Mouse (Mus musculus): ENCODE measurements around the gene Fgfr2. TPM values are rescaled to one million over a fixed set of nuclear protein-coding genes. Genes with fewer than 3 reads are reported as not detected.

Fgfr2 gene
- polyA plus RNA-seq, 1 experiment from 2014 or later = 24.9 TPM

GRCm38 (mm10) chr7:132067951-132068350, 1055.2 kb downstream of the Fgfr2 start:
- Histone ChIP-seq H3K4me3 (ENCODE audit: low read depth, low read length) (no peak overlapping the region), H3K4me2 (no peak overlapping the region), H3K27me3 (ENCODE audit: control insufficient read depth, insufficient read depth, low read length) (peaks cover 3% of the 10 kb centered on the region; the same call in 1 of the 2 replicates), H3K36me3 (ENCODE audit: control insufficient read depth, insufficient read depth, low read length) (no peaks in the 10 kb centered on the region), H3K9ac (ENCODE audit: low read depth, low read length) (no peak overlapping the region), H3K4me1 (ENCODE audit: control insufficient read depth, insufficient read depth, low read length) (no peaks in the 10 kb centered on the region), H3K9me3 (replicated peaks; ENCODE audit: control insufficient read depth, low read length) (no peaks in the 10 kb centered on the region), H3K27ac (ENCODE audit: low read depth, low read length) (no peak overlapping the region)
- 54% methylated on average over 5 of the region's 5 CpGs for WGBS (ENCODE audit: insufficient replicate concordance)
- no peak for ATAC-seq (replicated peaks; ENCODE audit: insufficient number of reproducible peaks, low FRiP score, low TSS enrichment)

DNA sequence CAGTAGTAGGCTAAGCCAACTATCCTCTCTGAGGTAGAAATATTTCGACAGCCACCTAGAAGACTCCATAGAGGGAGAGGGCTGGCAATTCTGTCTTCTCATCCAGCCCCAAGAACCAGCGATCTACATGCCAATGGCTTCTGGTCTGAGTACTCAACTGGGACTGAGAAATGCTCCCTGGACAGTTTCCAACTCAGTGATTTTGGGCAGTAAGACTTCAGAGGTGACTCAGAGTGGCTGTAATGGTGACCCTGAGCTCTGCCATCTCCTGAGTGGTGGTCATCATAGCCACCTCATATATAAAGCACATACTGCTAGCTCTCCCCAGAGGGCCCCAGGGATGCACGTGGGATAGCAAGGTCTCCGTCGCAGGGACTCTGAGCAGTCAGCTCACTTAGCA, 1055.6 kb downstream of the Fgfr2 start:
- H3K9ac ChIP-seq (ENCODE audit: low read depth, low read length) = no peak overlapping the region
- H3K27ac ChIP-seq (ENCODE audit: low read depth, low read length) = no peak overlapping the region
- no peaks in the 10 kb centered on the region for H3K9me3 ChIP-seq (replicated peaks; ENCODE audit: control insufficient read depth, low read length)
- no peak overlapping the region for H3K4me2 ChIP-seq
- H3K27me3 ChIP-seq (ENCODE audit: control insufficient read depth, insufficient read depth, low read length) = peaks cover 3% of the 10 kb centered on the region; the same call in 1 of the 2 replicates
- WGBS (ENCODE audit: insufficient replicate concordance) = 80% methylated on average over 5 of the region's 5 CpGs
- no peak overlapping the region for H3K4me3 ChIP-seq (ENCODE audit: low read depth, low read length)
- H3K36me3 ChIP-seq (ENCODE audit: control insufficient read depth, insufficient read depth, low read length) = no peaks in the 10 kb centered on the region
- no peaks in the 10 kb centered on the region for H3K4me1 ChIP-seq (ENCODE audit: control insufficient read depth, insufficient read depth, low read length)
- ATAC-seq (replicated peaks; ENCODE audit: insufficient number of reproducible peaks, low FRiP score, low TSS enrichment) = no peak

GRCm38 (mm10) chr7:132060116-132060515, 1063.0 kb downstream of the Fgfr2 start:
- Histone ChIP-seq H3K27ac (ENCODE audit: low read depth, low read length) (no peak overlapping the region), H3K4me1 (ENCODE audit: control insufficient read depth, insufficient read depth, low read length) (no peaks in the 10 kb centered on the region), H3K27me3 (ENCODE audit: control insufficient read depth, insufficient read depth, low read length) (0 out of 2 replicates have a peak, but pooled peaks cover 3% of the 10 kb centered on the region), H3K9me3 (replicated peaks; ENCODE audit: control insufficient read depth, low read length) (no peaks in the 10 kb centered on the region), H3K9ac (ENCODE audit: low read depth, low read length) (no peak overlapping the region), H3K4me3 (ENCODE audit: low read depth, low read length) (no peak overlapping the region), H3K4me2 (no peak overlapping the region), H3K36me3 (ENCODE audit: control insufficient read depth, insufficient read depth, low read length) (no peaks in the 10 kb centered on the region)
- WGBS (ENCODE audit: insufficient replicate concordance) = 72% methylated on average over 7 of the region's 7 CpGs
- ATAC-seq (replicated peaks; ENCODE audit: insufficient number of reproducible peaks, low FRiP score, low TSS enrichment) = no peak

DNA sequence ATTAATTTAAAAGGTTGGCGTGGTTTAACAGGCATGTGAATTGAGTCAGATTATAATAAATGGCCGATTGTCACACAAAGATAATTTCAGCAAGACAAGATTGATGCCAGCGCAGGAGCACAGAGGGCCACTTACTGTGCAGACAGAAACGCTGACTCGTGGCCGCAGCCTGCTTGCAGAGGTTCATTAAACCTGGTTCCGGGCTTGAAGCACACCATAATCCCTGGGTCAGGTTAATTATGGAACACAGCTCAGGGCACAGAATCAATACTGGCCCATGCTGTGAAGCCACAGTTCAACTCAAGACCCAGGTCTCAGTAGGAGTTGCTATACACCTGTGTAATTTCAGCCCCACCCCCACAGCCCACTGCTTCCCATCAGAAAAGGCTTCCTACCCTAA, 1066.6 kb downstream of the Fgfr2 start:
- Histone ChIP-seq H3K4me2 (no peak overlapping the region), H3K4me3 (ENCODE audit: low read depth, low read length) (no peak overlapping the region), H3K36me3 (ENCODE audit: control insufficient read depth, insufficient read depth, low read length) (no peaks in the 10 kb centered on the region), H3K4me1 (ENCODE audit: control insufficient read depth, insufficient read depth, low read length) (no peaks in the 10 kb centered on the region), H3K27ac (ENCODE audit: low read depth, low read length) (no peak overlapping the region), H3K27me3 (ENCODE audit: control insufficient read depth, insufficient read depth, low read length) (0 out of 2 replicates have a peak, but pooled peaks cover under 1% of the 10 kb centered on the region), H3K9me3 (replicated peaks; ENCODE audit: control insufficient read depth, low read length) (no peaks in the 10 kb centered on the region), H3K9ac (ENCODE audit: low read depth, low read length) (no peak overlapping the region)
- WGBS (ENCODE audit: insufficient replicate concordance) = 74% methylated on average over 7 of the region's 7 CpGs
- no peak for ATAC-seq (replicated peaks; ENCODE audit: insufficient number of reproducible peaks, low FRiP score, low TSS enrichment)

GRCm38 (mm10) chr7:132046662-132047061, 1076.5 kb downstream of the Fgfr2 start:
- no peak overlapping the region for H3K27ac ChIP-seq (ENCODE audit: low read depth, low read length)
- H3K4me3 ChIP-seq (ENCODE audit: low read depth, low read length) = no peak overlapping the region
- no peak overlapping the region for H3K9ac ChIP-seq (ENCODE audit: low read depth, low read length)
- H3K36me3 ChIP-seq (ENCODE audit: control insufficient read depth, insufficient read depth, low read length) = no peaks in the 10 kb centered on the region
- ATAC-seq (replicated peaks; ENCODE audit: insufficient number of reproducible peaks, low FRiP score, low TSS enrichment) = no peak
- no peaks in the 10 kb centered on the region for H3K9me3 ChIP-seq (replicated peaks; ENCODE audit: control insufficient read depth, low read length)
- 64% methylated on average over 4 of the region's 4 CpGs for WGBS (ENCODE audit: insufficient replicate concordance)
- 0 out of 2 replicates have a peak, but pooled peaks cover 3% of the 10 kb centered on the region for H3K27me3 ChIP-seq (ENCODE audit: control insufficient read depth, insufficient read depth, low read length)
- H3K4me2 ChIP-seq = no peak overlapping the region
- H3K4me1 ChIP-seq (ENCODE audit: control insufficient read depth, insufficient read depth, low read length) = no peaks in the 10 kb centered on the region

DNA sequence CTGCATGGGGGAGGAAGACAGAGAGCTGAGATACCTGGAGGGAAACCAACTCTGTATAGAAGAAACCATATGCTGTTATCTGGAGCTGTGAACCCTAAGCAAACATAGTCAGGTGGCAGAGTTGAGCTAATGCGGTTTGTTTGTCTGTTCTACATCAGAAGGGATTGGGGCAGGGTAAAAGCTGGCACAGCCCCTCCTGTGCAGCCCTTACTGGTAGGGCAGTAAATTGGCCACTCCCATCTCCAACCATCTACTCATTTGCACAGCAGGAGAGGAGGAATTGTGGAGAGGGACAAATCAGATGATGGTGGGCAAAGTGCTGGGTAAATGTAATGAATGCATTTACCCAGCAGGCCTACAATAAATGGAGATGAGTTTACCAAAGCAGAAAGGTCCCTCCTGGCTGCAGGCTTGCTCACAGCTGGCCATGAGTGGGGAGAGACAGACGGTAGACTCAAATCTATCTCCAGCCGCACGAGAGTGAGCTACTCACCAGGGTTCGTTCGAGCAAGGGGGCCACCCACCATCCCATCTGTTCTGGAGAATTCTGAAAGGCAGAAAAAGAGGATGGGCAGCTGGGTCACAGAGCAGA, 1091.1 kb downstream of the Fgfr2 start:
- Histone ChIP-seq H3K4me1 (ENCODE audit: control insufficient read depth, insufficient read depth, low read length) (no peaks in the 10 kb centered on the region), H3K9ac (ENCODE audit: low read depth, low read length) (no peak overlapping the region), H3K36me3 (ENCODE audit: control insufficient read depth, insufficient read depth, low read length) (no peaks in the 10 kb centered on the region), H3K9me3 (replicated peaks; ENCODE audit: control insufficient read depth, low read length) (no peaks in the 10 kb centered on the region), H3K4me3 (ENCODE audit: low read depth, low read length) (no peak overlapping the region), H3K4me2 (no peak overlapping the region), H3K27me3 (ENCODE audit: control insufficient read depth, insufficient read depth, low read length) (peaks cover 2% of the 10 kb centered on the region; the same call in 1 of the 2 replicates), H3K27ac (ENCODE audit: low read depth, low read length) (no peak overlapping the region)
- no peak for ATAC-seq (replicated peaks; ENCODE audit: insufficient number of reproducible peaks, low FRiP score, low TSS enrichment)
- WGBS (ENCODE audit: insufficient replicate concordance) = 52% methylated on average over 6 of the region's 6 CpGs

GRCm38 (mm10) chr7:132026671-132027070, 1096.5 kb downstream of the Fgfr2 start:
- Histone ChIP-seq H3K27me3 (ENCODE audit: control insufficient read depth, insufficient read depth, low read length) (no peaks in the 10 kb centered on the region), H3K27ac (ENCODE audit: low read depth, low read length) (no peak overlapping the region), H3K4me1 (ENCODE audit: control insufficient read depth, insufficient read depth, low read length) (no peaks in the 10 kb centered on the region), H3K9me3 (replicated peaks; ENCODE audit: control insufficient read depth, low read length) (no peaks in the 10 kb centered on the region), H3K9ac (ENCODE audit: low read depth, low read length) (no peak overlapping the region), H3K4me2 (no peak overlapping the region), H3K4me3 (ENCODE audit: low read depth, low read length) (no peak overlapping the region), H3K36me3 (ENCODE audit: control insufficient read depth, insufficient read depth, low read length) (no peaks in the 10 kb centered on the region)
- WGBS (ENCODE audit: insufficient replicate concordance) = 51% methylated on average over 6 of the region's 6 CpGs
- no peak for ATAC-seq (replicated peaks; ENCODE audit: insufficient number of reproducible peaks, low FRiP score, low TSS enrichment)

DNA sequence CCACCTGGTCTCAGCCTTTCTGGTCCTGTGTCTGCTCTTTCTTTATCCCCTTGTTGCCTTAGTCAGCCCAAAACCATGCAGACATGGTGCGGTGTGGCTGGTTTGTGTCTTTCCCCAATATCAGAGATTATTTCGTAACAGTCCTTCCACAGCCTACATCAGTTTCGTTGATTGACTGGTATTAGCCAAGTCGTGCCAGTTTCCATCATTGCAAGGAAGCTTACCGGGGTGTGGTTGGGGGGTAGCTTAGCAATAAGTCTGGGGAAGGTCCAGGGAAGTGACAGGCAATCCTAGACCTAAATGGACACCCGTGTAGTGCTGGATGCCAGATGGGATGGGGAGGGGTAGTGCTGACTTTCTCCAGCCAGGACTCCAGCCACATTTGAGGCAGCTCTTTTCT, 1097.6 kb downstream of the Fgfr2 start:
- no peaks in the 10 kb centered on the region for H3K27me3 ChIP-seq (ENCODE audit: control insufficient read depth, insufficient read depth, low read length)
- H3K9me3 ChIP-seq (replicated peaks; ENCODE audit: control insufficient read depth, low read length) = no peaks in the 10 kb centered on the region
- no peak overlapping the region for H3K27ac ChIP-seq (ENCODE audit: low read depth, low read length)
- ATAC-seq (replicated peaks; ENCODE audit: insufficient number of reproducible peaks, low FRiP score, low TSS enrichment) = no peak
- no peaks in the 10 kb centered on the region for H3K4me1 ChIP-seq (ENCODE audit: control insufficient read depth, insufficient read depth, low read length)
- WGBS (ENCODE audit: insufficient replicate concordance) = 51% methylated on average over 6 of the region's 6 CpGs
- no peaks in the 10 kb centered on the region for H3K36me3 ChIP-seq (ENCODE audit: control insufficient read depth, insufficient read depth, low read length)
- H3K4me3 ChIP-seq (ENCODE audit: low read depth, low read length) = no peak overlapping the region
- H3K4me2 ChIP-seq = no peak overlapping the region
- H3K9ac ChIP-seq (ENCODE audit: low read depth, low read length) = no peak overlapping the region

DNA sequence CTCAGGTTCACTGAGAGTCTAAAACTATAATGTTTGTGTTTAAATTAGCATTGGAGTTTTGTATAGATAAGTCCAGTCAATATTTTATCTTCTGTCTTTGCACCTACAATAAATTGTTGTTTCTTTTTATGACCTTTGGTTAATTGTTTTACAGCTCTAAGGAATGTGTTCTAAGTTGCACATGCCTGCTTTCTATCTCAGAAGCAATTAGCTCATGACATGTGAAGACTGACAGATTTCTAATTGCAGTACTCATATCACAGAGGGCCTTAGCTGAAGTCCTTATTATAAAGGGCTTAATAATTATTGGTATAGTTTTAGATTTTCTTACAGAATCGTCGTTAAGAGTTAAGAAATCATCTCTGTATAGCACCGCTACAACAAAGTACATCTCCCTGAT, 1107.2 kb downstream of the Fgfr2 start:
- ATAC-seq (replicated peaks; ENCODE audit: insufficient number of reproducible peaks, low FRiP score, low TSS enrichment) = no peak
- Histone ChIP-seq H3K4me3 (ENCODE audit: low read depth, low read length) (no peak overlapping the region), H3K4me2 (no peak overlapping the region), H3K9ac (ENCODE audit: low read depth, low read length) (no peak overlapping the region), H3K9me3 (replicated peaks; ENCODE audit: control insufficient read depth, low read length) (no peaks in the 10 kb centered on the region), H3K4me1 (ENCODE audit: control insufficient read depth, insufficient read depth, low read length) (no peaks in the 10 kb centered on the region), H3K27ac (ENCODE audit: low read depth, low read length) (no peak overlapping the region), H3K27me3 (ENCODE audit: control insufficient read depth, insufficient read depth, low read length) (no peaks in the 10 kb centered on the region), H3K36me3 (ENCODE audit: control insufficient read depth, insufficient read depth, low read length) (no peaks in the 10 kb centered on the region)
- 69% methylated on average over 3 of the region's 3 CpGs for whole genome bisulfite sequencing (ENCODE audit: insufficient replicate concordance)

Measured in heart, embryonic 11.5 days (tissue).